Mouse (Mus musculus) MEL (cell line): Measurements from ENCODE around the gene Cnbd2. TPM values are rescaled to one million over a fixed set of nuclear protein-coding genes. Genes with fewer than 3 reads are reported as not detected.

Experiments
- DNase-seq: peaks from one replicate; pipeline ENCODE4 v3.0.0; 2011; ENCODE audit warnings: low read depth, low spot score
- H3K27ac ChIP-seq: 2 replicates; pipeline ENCODE4 v1.5.1; 2012; ENCODE audit warnings: low read depth, mild to moderate bottlenecking, control low read depth, low read length, moderate library complexity; ENCODE audit not compliant: control insufficient read depth
- H3K27me3 ChIP-seq, 2 experiments: fragments of 150-350 bp in 1 of 2; sonication (generic) in 1 of 2; 2 replicates each; pipeline ENCODE4 v1.6.1; 2012; ENCODE audit warnings: low read length in 2 of 2, mild to moderate bottlenecking in 2 of 2, improper control_type of control experiment in 1 of 2, moderate library complexity in 1 of 2; ENCODE audit not compliant: insufficient read depth in 2 of 2, control insufficient read depth in 1 of 2
- H3K36me3 ChIP-seq, 2 experiments: 2 replicates each; pipeline ENCODE4 v1.6.1; 2012 to 2014; ENCODE audit warnings: low read length in 2 of 2, improper control_type of control experiment in 1 of 2, inconsistent platforms in 1 of 2, mild to moderate bottlenecking in 1 of 2; ENCODE audit not compliant: insufficient read depth in 2 of 2, control insufficient read depth in 1 of 2
- H3K4me1 ChIP-seq, 2 experiments: fragments of 150-350 bp in 1 of 2; sonication (generic) in 1 of 2; 2 replicates each; pipeline ENCODE4 v1.6.1; 2012; ENCODE audit warnings: low read length in 2 of 2, improper control_type of control experiment in 1 of 2, mild to moderate bottlenecking in 1 of 2; ENCODE audit not compliant: insufficient read depth in 2 of 2, control insufficient read depth in 1 of 2
- H3K4me3 ChIP-seq, 2 experiments: fragments of 150-350 bp in 1 of 2; sonication (generic) in 1 of 2; 2 replicates each; pipeline ENCODE4 v1.5.1; 2012; ENCODE audit warnings: low read depth in 2 of 2, low read length in 2 of 2, mild to moderate bottlenecking in 2 of 2, moderate library complexity in 2 of 2, control low read depth in 1 of 2, improper control_type of control experiment in 1 of 2; ENCODE audit not compliant: control insufficient read depth in 1 of 2, insufficient read depth in 1 of 2
- H3K79me2 ChIP-seq: 2 replicates; pipeline ENCODE4 v1.6.1; 2012; ENCODE audit warnings: mild to moderate bottlenecking, low read length, moderate library complexity; ENCODE audit not compliant: control insufficient read depth, poor library complexity, insufficient read depth
- H3K9ac ChIP-seq: 2 replicates; pipeline ENCODE4 v1.6.1; 2012; ENCODE audit warnings: low read depth, mild to moderate bottlenecking, control low read depth, low read length, moderate library complexity; ENCODE audit not compliant: control insufficient read depth, poor library complexity, severe bottlenecking
- H3K9me3 ChIP-seq: fragments of 150-350 bp; sonication (generic); replicated peaks from 2 replicates; pipeline ENCODE4 v1.6.1; 2012; ENCODE audit warnings: mild to moderate bottlenecking, low read length, improper control_type of control experiment, moderate library complexity; ENCODE audit not compliant: insufficient read depth
- BHLHE40 ChIP-seq: IDR thresholded peaks from 2 replicates; pipeline ENCODE4 v1.6.1; 2012; ENCODE audit warnings: low read depth, mild to moderate bottlenecking, inconsistent platforms, low read length, improper control_type of control experiment, borderline replicate concordance
- CHD1 ChIP-seq: IDR thresholded peaks from 2 replicates; pipeline ENCODE4 v1.6.1; 2012; ENCODE audit warnings: low read depth, mild to moderate bottlenecking, inconsistent platforms, low read length, improper control_type of control experiment
- CHD2 ChIP-seq: IDR thresholded peaks from 2 replicates; pipeline ENCODE4 v1.6.1; 2011; ENCODE audit warnings: low read length, improper control_type of control experiment
- CTCF ChIP-seq, 3 experiments: IDR thresholded peaks in 2 of 3; conservative IDR thresholded peaks in 1 of 3; 2 replicates each; pipeline ENCODE4 v1.5.1; 2011 to 2012; ENCODE audit warnings: low read length in 3 of 3, low read depth in 2 of 3, mild to moderate bottlenecking in 2 of 3, improper control_type of control experiment in 1 of 3, inconsistent platforms in 1 of 3, mixed read lengths in 1 of 3, moderate library complexity in 1 of 3; ENCODE audit not compliant: control insufficient read depth in 1 of 3, insufficient read depth in 1 of 3, poor library complexity in 1 of 3, severe bottlenecking in 1 of 3
- ELF1 ChIP-seq: IDR thresholded peaks from 2 replicates; pipeline ENCODE4 v1.6.1; 2014; ENCODE audit warnings: low read depth, mild to moderate bottlenecking, inconsistent platforms, low read length, improper control_type of control experiment, moderate library complexity
- EP300 ChIP-seq, 2 experiments: IDR thresholded peaks; 2 replicates each; pipeline ENCODE4 v1.6.1; 2011; ENCODE audit warnings: improper control_type of control experiment in 2 of 2, low read length in 2 of 2, low read depth in 1 of 2, mild to moderate bottlenecking in 1 of 2
- ETS1 ChIP-seq: IDR thresholded peaks from 2 replicates; pipeline ENCODE4 v1.6.1; 2012; ENCODE audit warnings: low read depth, mild to moderate bottlenecking, inconsistent platforms, low read length, improper control_type of control experiment, moderate library complexity
- GATA1 ChIP-seq: IDR thresholded peaks from 2 replicates; pipeline ENCODE4 v1.6.1; 2011; ENCODE audit warnings: low read depth, low read length, improper control_type of control experiment
- HCFC1 ChIP-seq: IDR thresholded peaks from 2 replicates; pipeline ENCODE4 v1.6.1; 2012; ENCODE audit warnings: low read depth, mild to moderate bottlenecking, inconsistent platforms, low read length, improper control_type of control experiment, moderate library complexity
- MAFK ChIP-seq: IDR thresholded peaks from 2 replicates; pipeline ENCODE4 v1.6.1; 2011; ENCODE audit warnings: low read depth, mild to moderate bottlenecking, low read length, improper control_type of control experiment, borderline replicate concordance
- MAX ChIP-seq: IDR thresholded peaks from 2 replicates; pipeline ENCODE4 v1.6.1; 2011; ENCODE audit warnings: low read length, improper control_type of control experiment
- MAZ ChIP-seq: IDR thresholded peaks from 2 replicates; pipeline ENCODE4 v1.6.1; 2012; ENCODE audit warnings: low read depth, mild to moderate bottlenecking, inconsistent platforms, low read length, improper control_type of control experiment
- MEF2A ChIP-seq: IDR thresholded peaks from 2 replicates; pipeline ENCODE4 v1.6.1; 2014; ENCODE audit warnings: low read depth, mild to moderate bottlenecking, inconsistent platforms, low read length, improper control_type of control experiment; ENCODE audit not compliant: poor library complexity, insufficient replicate concordance, severe bottlenecking; ENCODE audit errors: extremely low read depth
- MXI1 ChIP-seq: IDR thresholded peaks from 2 replicates; pipeline ENCODE4 v1.6.1; 2011; ENCODE audit warnings: mild to moderate bottlenecking, low read depth, low read length, improper control_type of control experiment
- MYC ChIP-seq: IDR thresholded peaks from 2 replicates; pipeline ENCODE4 v1.6.1; 2011; ENCODE audit warnings: low read depth, mild to moderate bottlenecking, low read length, improper control_type of control experiment, moderate library complexity
- NRF1 ChIP-seq: IDR thresholded peaks from 2 replicates; pipeline ENCODE4 v1.6.1; 2014; ENCODE audit warnings: low read depth, mild to moderate bottlenecking, inconsistent platforms, low read length, improper control_type of control experiment, moderate library complexity; ENCODE audit not compliant: poor library complexity, insufficient read depth, severe bottlenecking
- POLR2A ChIP-seq, 2 experiments: IDR thresholded peaks; 2 replicates each; pipeline ENCODE4 v1.6.1; 2011 to 2012; ENCODE audit warnings: low read length in 2 of 2, mild to moderate bottlenecking in 2 of 2, control low read depth in 1 of 2, improper control_type of control experiment in 1 of 2, low read depth in 1 of 2, moderate library complexity in 1 of 2; ENCODE audit not compliant: control insufficient read depth in 1 of 2, insufficient read depth in 1 of 2, poor library complexity in 1 of 2
- POLR2AphosphoS5 ChIP-seq: IDR thresholded peaks from 2 replicates; pipeline ENCODE4 v1.6.1; 2012; ENCODE audit warnings: low read depth, borderline replicate concordance, mild to moderate bottlenecking, inconsistent platforms, low read length, moderate library complexity, mixed read lengths
- RAD21 ChIP-seq: IDR thresholded peaks from 2 replicates; pipeline ENCODE4 v1.6.1; 2011; ENCODE audit warnings: mild to moderate bottlenecking, low read depth, low read length, improper control_type of control experiment
- RCOR1 ChIP-seq: IDR thresholded peaks from 2 replicates; pipeline ENCODE4 v1.6.1; 2012; ENCODE audit warnings: low read depth, mild to moderate bottlenecking, inconsistent platforms, low read length, improper control_type of control experiment
- SIN3A ChIP-seq: IDR thresholded peaks from 2 replicates; pipeline ENCODE4 v1.6.1; 2012; ENCODE audit warnings: low read length, improper control_type of control experiment, inconsistent platforms
- SMC3 ChIP-seq: IDR thresholded peaks from 2 replicates; pipeline ENCODE4 v1.6.1; 2011; ENCODE audit warnings: low read depth, low read length, improper control_type of control experiment
- TBP ChIP-seq: IDR thresholded peaks from 2 replicates; pipeline ENCODE4 v1.8.0; 2011; ENCODE audit warnings: low read depth, low read length, improper control_type of control experiment
- TCF12 ChIP-seq: IDR thresholded peaks from 2 replicates; pipeline ENCODE4 v1.6.1; 2014; ENCODE audit warnings: low read depth, mild to moderate bottlenecking, inconsistent platforms, low read length, improper control_type of control experiment, moderate library complexity
- UBTF ChIP-seq: IDR thresholded peaks from 2 replicates; pipeline ENCODE4 v1.6.1; 2012; ENCODE audit warnings: low read depth, mild to moderate bottlenecking, inconsistent platforms, low read length, improper control_type of control experiment, moderate library complexity, borderline replicate concordance; ENCODE audit not compliant: insufficient read depth
- USF2 ChIP-seq, 2 experiments: IDR thresholded peaks; 2 replicates each; pipeline ENCODE4 v1.6.1; 2011 to 2012; ENCODE audit warnings: improper control_type of control experiment in 2 of 2, low read length in 2 of 2, borderline replicate concordance in 1 of 2, inconsistent platforms in 1 of 2, low read depth in 1 of 2, mild to moderate bottlenecking in 1 of 2; ENCODE audit not compliant: insufficient read depth in 1 of 2
- ZKSCAN1 ChIP-seq: IDR thresholded peaks from 2 replicates; pipeline ENCODE4 v1.6.1; 2012; ENCODE audit warnings: low read depth, mild to moderate bottlenecking, inconsistent platforms, low read length, improper control_type of control experiment, moderate library complexity
- ZMIZ1 ChIP-seq: IDR thresholded peaks from 2 replicates; pipeline ENCODE4 v1.6.1; 2012; ENCODE audit warnings: low read depth, mild to moderate bottlenecking, inconsistent platforms, low read length, improper control_type of control experiment, moderate library complexity
- polyA plus RNA-seq, 2 experiments: library from polyadenylated mRNA; stranded (reverse) in 1 of 2; unstranded in 1 of 2; fragments of >175 nt in 1 of 2; fragments of >200 nt in 1 of 2; gene quantifications; 2 replicates each; pipeline versions ENCODE4 v1.2.1 to v1.2.4; 2012; ENCODE audit warnings: low replicate concordance in 2 of 2, low read depth in 1 of 2; ENCODE audit not compliant: insufficient read length in 2 of 2, insufficient read depth in 1 of 2, missing spikeins in 1 of 2
- total RNA-seq: library from RNA; depleted of rRNA; stranded (reverse); fragments of 300-350 nt; gene quantifications from 2 replicates; pipeline ENCODE4 v1.2.3, GENCODE M21; 2012

Gene Cnbd2
- total and polyA plus RNA-seq, 3 experiments, result 1.8 to 4.8 TPM; not detected in 1

DNA sequence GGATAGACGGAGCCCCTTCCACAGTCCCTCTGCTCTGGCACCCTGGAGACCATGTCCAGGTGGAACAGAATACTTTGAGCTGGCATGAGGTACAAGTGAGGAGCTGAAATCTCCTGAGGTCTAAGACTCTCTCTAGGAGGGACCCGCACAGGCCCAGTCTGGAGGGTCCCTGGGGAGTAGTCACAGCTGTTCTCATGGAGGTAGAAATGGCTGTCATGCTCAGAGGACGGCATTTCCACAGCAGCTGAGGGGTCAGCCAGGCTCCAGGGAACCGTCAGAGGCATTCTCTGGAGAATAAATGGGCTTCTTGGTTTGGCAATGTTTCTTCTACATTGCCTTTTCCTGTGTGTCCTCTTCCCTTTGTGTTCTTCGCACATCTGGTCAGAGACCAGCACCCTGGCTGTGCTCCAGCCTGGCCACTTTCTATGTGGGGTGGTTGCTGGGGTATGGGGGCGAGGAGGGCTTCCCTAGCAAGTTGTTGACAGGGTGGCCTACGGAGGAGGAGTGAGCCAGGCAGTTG lies 19.4 kb downstream of the Cnbd2 start:
- no peak for DNase-seq
- no peaks in the 10 kb centered on the region for H3K4me1 ChIP-seq
- no peaks in the 10 kb centered on the region for H3K27me3 ChIP-seq
- no peak for TF ChIP-seq ZMIZ1
- TF ChIP-seq TCF12, result no peak
- no peak for TF ChIP-seq MEF2A
- no peak for TF ChIP-seq UBTF
- no peak for TF ChIP-seq CHD2
- TF ChIP-seq POLR2AphosphoS5, result no peak
- no peak for TF ChIP-seq ZKSCAN1
- no peak for TF ChIP-seq USF2 (IDR thresholded peaks at IDR 0.05; ENCODE audit: borderline replicate concordance in 1 of 2, insufficient read depth in 1 of 2, low read depth in 1 of 2, low read length in 2 of 2)
- no peak for TF ChIP-seq TBP
- no peak for TF ChIP-seq MAX
- no peak for TF ChIP-seq CHD1
- TF ChIP-seq POLR2A (IDR thresholded peaks at IDR 0.05; ENCODE audit: control insufficient read depth in 1 of 2, insufficient read depth in 1 of 2, low read depth in 1 of 2, low read length in 2 of 2, poor library complexity in 1 of 2), result no peak
- no peak for TF ChIP-seq CTCF (IDR thresholded peaks at IDR 0.05 in 2 of 3, conservative IDR thresholded peaks at IDR 0.05 in 1 of 3; ENCODE audit: control insufficient read depth in 1 of 3, insufficient read depth in 1 of 3, low read depth in 2 of 3, low read length in 3 of 3, poor library complexity in 1 of 3, severe bottlenecking in 1 of 3)
- TF ChIP-seq MXI1, result no peak
- TF ChIP-seq RAD21, result no peak
- TF ChIP-seq, all 39 proteins: peak for 0
- H3K9ac ChIP-seq, result no peak overlapping the region
- H3K9me3 ChIP-seq, result no peaks in the 10 kb centered on the region
- no peak overlapping the region for H3K4me3 ChIP-seq
- no peaks in the 10 kb centered on the region for H3K79me2 ChIP-seq
- no peaks in the 10 kb centered on the region for H3K36me3 ChIP-seq
- H3K27ac ChIP-seq, result no peak overlapping the region

DNA sequence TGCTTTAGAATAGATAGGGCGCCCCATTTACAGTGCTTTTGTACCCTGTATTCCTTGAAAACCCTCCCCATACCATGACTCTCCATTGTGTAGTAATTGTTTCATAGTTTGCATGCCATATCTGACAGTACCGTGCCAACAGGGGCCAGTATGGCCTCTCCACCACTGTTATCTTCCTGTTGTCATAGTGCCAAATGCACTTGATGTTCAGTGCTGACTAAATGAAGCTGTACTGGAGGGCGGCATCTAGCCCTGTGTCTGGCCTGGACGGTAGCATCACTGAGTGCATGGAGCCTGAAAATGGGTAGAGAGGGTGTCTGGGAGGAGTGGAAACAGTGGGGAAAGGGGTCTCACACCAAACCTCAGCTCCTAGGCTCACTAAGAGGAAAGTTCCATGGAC lies 28.0 kb downstream of the Cnbd2 start:
- Histone ChIP-seq H3K9me3 (no peaks in the 10 kb centered on the region), H3K27ac (no peak overlapping the region), H3K79me2 (no peaks in the 10 kb centered on the region), H3K4me3 (no peak overlapping the region), H3K27me3 (no peaks in the 10 kb centered on the region), H3K4me1 (no peaks in the 10 kb centered on the region; a peak in 1 of 4 replicates), H3K9ac (no peak overlapping the region), H3K36me3 (no peaks in the 10 kb centered on the region)
- peak; percentile 29 for DNase-seq
- TF ChIP-seq ELF1, result no peak
- no peak for TF ChIP-seq CTCF (IDR thresholded peaks at IDR 0.05 in 2 of 3, conservative IDR thresholded peaks at IDR 0.05 in 1 of 3; ENCODE audit: control insufficient read depth in 1 of 3, insufficient read depth in 1 of 3, low read depth in 2 of 3, low read length in 3 of 3, poor library complexity in 1 of 3, severe bottlenecking in 1 of 3)
- TF ChIP-seq NRF1, result no peak
- TF ChIP-seq CHD2, result no peak
- TF ChIP-seq RCOR1, result no peak
- TF ChIP-seq RAD21, result no peak
- TF ChIP-seq MAX, result no peak
- no peak for TF ChIP-seq MAFK
- TF ChIP-seq MYC, result no peak
- no peak for TF ChIP-seq BHLHE40
- no peak for TF ChIP-seq GATA1
- no peak for TF ChIP-seq SIN3A
- TF ChIP-seq ZMIZ1, result no peak
- no peak for TF ChIP-seq ETS1
- TF ChIP-seq MAZ, result no peak
- no peak for TF ChIP-seq ZKSCAN1
- TF ChIP-seq MEF2A, result no peak
- no peak for TF ChIP-seq SMC3
- TF ChIP-seq HCFC1, result no peak
- TF ChIP-seq EP300 (IDR thresholded peaks at IDR 0.05; ENCODE audit: low read depth in 1 of 2, low read length in 2 of 2), result no peak
